Mouse (Mus musculus) CH12.LX (cell line): Measurements from ENCODE around the gene Setd6. TPM values are rescaled to one million over a fixed set of nuclear protein-coding genes. Genes with fewer than 3 reads are reported as not detected.

Source experiments
- DNase-seq: peaks from one replicate; pipeline ENCODE4 v3.0.0-alpha.2; 2013; ENCODE audit errors: extremely low read depth
- H3K27ac ChIP-seq: 2 replicates; pipeline ENCODE4 v1.5.1; 2012; ENCODE audit warnings: low read depth, mild to moderate bottlenecking, control low read depth, moderate library complexity; ENCODE audit not compliant: insufficient read depth
- H3K27me3 ChIP-seq: replicated peaks from 2 replicates; pipeline ENCODE3; 2012; ENCODE audit warnings: inconsistent platforms
- H3K36me3 ChIP-seq, 2 experiments: replicated peaks in 1 of 2; 2 replicates each; pipeline versions ENCODE3 to v1.6.1; 2012; ENCODE audit warnings: inconsistent platforms in 1 of 2, low read length in 1 of 2, mild to moderate bottlenecking in 1 of 2, mixed read lengths in 1 of 2, moderate library complexity in 1 of 2; ENCODE audit not compliant: control insufficient read depth in 1 of 2, insufficient read depth in 1 of 2
- H3K4me1 ChIP-seq, 2 experiments: 2 replicates each; pipeline ENCODE4 v1.6.1; 2012; ENCODE audit warnings: inconsistent platforms in 1 of 2, moderate library complexity in 1 of 2; ENCODE audit not compliant: insufficient read depth in 2 of 2, control insufficient read depth in 1 of 2
- H3K4me2 ChIP-seq: 2 replicates; pipeline ENCODE4 v1.6.1; 2012; ENCODE audit warnings: low read depth, mild to moderate bottlenecking, control low read depth; ENCODE audit not compliant: poor library complexity, insufficient read depth, severe bottlenecking
- H3K4me3 ChIP-seq, 3 experiments: fragments of 150-350 bp in 1 of 3; sonication (generic) in 1 of 3; replicated peaks in 1 of 3; 2 replicates each; pipeline versions ENCODE3 to v1.5.1; 2011 to 2012; ENCODE audit warnings: low read depth in 2 of 3, low read length in 2 of 3, mild to moderate bottlenecking in 2 of 3, moderate library complexity in 2 of 3, control low read depth in 1 of 3, improper control_type of control experiment in 1 of 3, inconsistent platforms in 1 of 3, mixed read lengths in 1 of 3; ENCODE audit not compliant: poor library complexity in 1 of 3
- H3K79me2 ChIP-seq: replicated peaks from 2 replicates; pipeline ENCODE4 v1.6.1; 2012; ENCODE audit warnings: mild to moderate bottlenecking, moderate library complexity; ENCODE audit not compliant: control insufficient read depth, poor library complexity, insufficient read depth, severe bottlenecking; ENCODE audit errors: extremely low read depth
- H3K9ac ChIP-seq: 2 replicates; pipeline ENCODE4 v1.6.1; 2012; ENCODE audit warnings: low read depth, mild to moderate bottlenecking, control low read depth, moderate library complexity; ENCODE audit not compliant: insufficient read depth
- H3K9me3 ChIP-seq: replicated peaks from 2 replicates; pipeline ENCODE3; 2012; ENCODE audit warnings: low read length, inconsistent platforms, mixed read lengths
- CHD1 ChIP-seq: IDR thresholded peaks from 2 replicates; pipeline ENCODE4 v1.6.1; 2012; ENCODE audit warnings: low read depth, low read length, improper control_type of control experiment, inconsistent platforms
- CHD2 ChIP-seq: IDR thresholded peaks from 2 replicates; pipeline ENCODE4 v1.6.1; 2011; ENCODE audit warnings: low read length, improper control_type of control experiment
- CTCF ChIP-seq, 2 experiments: IDR thresholded peaks in 1 of 2; conservative IDR thresholded peaks in 1 of 2; 2 replicates each; pipeline ENCODE4 v1.5.1; 2011 to 2012; ENCODE audit warnings: low read depth in 2 of 2, low read length in 2 of 2, improper control_type of control experiment in 1 of 2, inconsistent platforms in 1 of 2, mild to moderate bottlenecking in 1 of 2, moderate library complexity in 1 of 2
- E2F4 ChIP-seq: IDR thresholded peaks from 2 replicates; pipeline ENCODE4 v1.6.1; 2011; ENCODE audit warnings: low read depth, low read length, improper control_type of control experiment; ENCODE audit not compliant: insufficient replicate concordance
- EP300 ChIP-seq: IDR thresholded peaks from 2 replicates; pipeline ENCODE4 v1.6.1; 2011; ENCODE audit warnings: low read length, improper control_type of control experiment
- ETS1 ChIP-seq: conservative IDR thresholded peaks from 2 replicates; pipeline ENCODE4 v1.6.1; 2012; ENCODE audit warnings: low read depth, mild to moderate bottlenecking, inconsistent platforms, low read length, improper control_type of control experiment, moderate library complexity
- HCFC1 ChIP-seq: IDR thresholded peaks from 2 replicates; pipeline ENCODE4 v1.6.1; 2012; ENCODE audit warnings: low read depth, mild to moderate bottlenecking, inconsistent platforms, low read length, improper control_type of control experiment
- IRF4 ChIP-seq: IDR thresholded peaks from 2 replicates; pipeline ENCODE4 v1.6.1; 2014; ENCODE audit warnings: low read depth, mild to moderate bottlenecking, inconsistent platforms, low read length, improper control_type of control experiment
- JUN ChIP-seq: IDR thresholded peaks from 2 replicates; pipeline ENCODE4 v1.6.1; 2011; ENCODE audit warnings: low read depth, mild to moderate bottlenecking, low read length, improper control_type of control experiment, moderate library complexity; ENCODE audit not compliant: insufficient read depth
- JUND ChIP-seq: conservative IDR thresholded peaks from 2 replicates; pipeline ENCODE4 v1.6.1; 2011; ENCODE audit warnings: low read depth, low read length, improper control_type of control experiment
- KAT2A ChIP-seq: IDR thresholded peaks from 2 replicates; pipeline ENCODE4 v1.6.1; 2012; ENCODE audit warnings: low read length, improper control_type of control experiment, inconsistent platforms; ENCODE audit not compliant: insufficient replicate concordance
- MAFK ChIP-seq: IDR thresholded peaks from 2 replicates; pipeline ENCODE4 v1.6.1; 2011; ENCODE audit warnings: low read length, improper control_type of control experiment; ENCODE audit not compliant: insufficient replicate concordance
- MAX ChIP-seq: IDR thresholded peaks from 2 replicates; pipeline ENCODE4 v1.6.1; 2011; ENCODE audit warnings: low read length, improper control_type of control experiment
- MAZ ChIP-seq: IDR thresholded peaks from 2 replicates; pipeline ENCODE4 v1.6.1; 2012; ENCODE audit warnings: low read depth, mild to moderate bottlenecking, inconsistent platforms, low read length, improper control_type of control experiment, moderate library complexity
- MYC ChIP-seq: IDR thresholded peaks from 2 replicates; pipeline ENCODE4 v1.6.1; 2011; ENCODE audit warnings: low read depth, mild to moderate bottlenecking, improper control_type of control experiment, low read length
- NELFE ChIP-seq: IDR thresholded peaks from 2 replicates; pipeline ENCODE4 v1.6.1; 2011; ENCODE audit warnings: low read depth, low read length, improper control_type of control experiment
- NRF1 ChIP-seq: IDR thresholded peaks from 2 replicates; pipeline ENCODE4 v1.6.1; 2014; ENCODE audit warnings: low read depth, mild to moderate bottlenecking, inconsistent platforms, low read length, improper control_type of control experiment, moderate library complexity
- PAX5 ChIP-seq: IDR thresholded peaks from 2 replicates; pipeline ENCODE4 v1.6.1; 2012; ENCODE audit warnings: low read length, inconsistent platforms, mixed read lengths
- POLR2A ChIP-seq: IDR thresholded peaks from 2 replicates; pipeline ENCODE4 v1.6.1; 2011; ENCODE audit warnings: low read depth, mild to moderate bottlenecking, improper control_type of control experiment, low read length
- POLR2AphosphoS2 ChIP-seq: IDR thresholded peaks from 2 replicates; pipeline ENCODE4 v1.6.1; 2011; ENCODE audit warnings: low read depth, low read length, improper control_type of control experiment
- RAD21 ChIP-seq: IDR thresholded peaks from 2 replicates; pipeline ENCODE4 v1.6.1; 2011; ENCODE audit warnings: low read depth, mild to moderate bottlenecking, low read length, improper control_type of control experiment, moderate library complexity
- RCOR1 ChIP-seq: conservative IDR thresholded peaks from 2 replicates; pipeline ENCODE4 v1.6.1; 2012; ENCODE audit warnings: low read depth, mild to moderate bottlenecking, inconsistent platforms, low read length, improper control_type of control experiment
- SIN3A ChIP-seq: IDR thresholded peaks from 2 replicates; pipeline ENCODE4 v1.6.1; 2012; ENCODE audit warnings: low read length, improper control_type of control experiment, inconsistent platforms
- SMC3 ChIP-seq: IDR thresholded peaks from 2 replicates; pipeline ENCODE4 v1.6.1; 2011; ENCODE audit warnings: low read depth, low read length, improper control_type of control experiment
- TBP ChIP-seq: conservative IDR thresholded peaks from 2 replicates; pipeline ENCODE4 v1.6.1; 2011; ENCODE audit warnings: low read depth, low read length, improper control_type of control experiment
- TCF12 ChIP-seq: IDR thresholded peaks from 2 replicates; pipeline ENCODE4 v1.6.1; 2014; ENCODE audit warnings: low read depth, mild to moderate bottlenecking, inconsistent platforms, low read length, improper control_type of control experiment
- UBTF ChIP-seq: IDR thresholded peaks from 2 replicates; pipeline ENCODE4 v1.6.1; 2012; ENCODE audit warnings: low read depth, mild to moderate bottlenecking, inconsistent platforms, low read length, improper control_type of control experiment, moderate library complexity
- USF2 ChIP-seq: conservative IDR thresholded peaks from 2 replicates; pipeline ENCODE4 v1.6.1; 2011; ENCODE audit warnings: low read depth, low read length, improper control_type of control experiment
- ZC3H11A ChIP-seq: IDR thresholded peaks from 2 replicates; pipeline ENCODE4 v1.6.1; 2012; ENCODE audit warnings: low read depth, mild to moderate bottlenecking, inconsistent platforms, low read length, improper control_type of control experiment
- ZMIZ1 ChIP-seq: IDR thresholded peaks from 2 replicates; pipeline ENCODE4 v1.6.1; 2012; ENCODE audit warnings: low read depth, mild to moderate bottlenecking, inconsistent platforms, low read length, improper control_type of control experiment
- ZNF384 ChIP-seq: IDR thresholded peaks from 2 replicates; pipeline ENCODE4 v1.6.1; 2012; ENCODE audit warnings: low read depth, low read length, improper control_type of control experiment, inconsistent platforms
- dilution Hi-C: fragments of 300-500 bp; cut with MboI; formaldehyde crosslinking; loops from 2 replicates; pipeline ENCODE4 v1.14.3; 2020; ENCODE audit warnings: low sequenced_read_pairs; ENCODE audit not compliant: extremely low pct_unique_long_range_greater_than_20kb, extremely low pct_ligation_motif_present
- in situ Hi-C: fragments of 300-500 bp; cut with MboI; formaldehyde crosslinking; loops from 3 replicates; pipeline ENCODE4 v1.14.3; 2019; ENCODE audit warnings: low sequenced_read_pairs, low pct_ligation_motif_present, low pct_unique_long_range_greater_than_20kb, mixed read lengths
- polyA plus RNA-seq: library from polyadenylated mRNA; unstranded; fragments of >175 nt; gene quantifications from 2 replicates; pipeline ENCODE4 v1.2.1, GENCODE M21; 2012; ENCODE audit warnings: low read depth; ENCODE audit not compliant: insufficient read length
- total RNA-seq, 2 experiments: library from RNA; depleted of rRNA; stranded (reverse); fragments of 300-350 nt in 1 of 2; fragments of >200 nt in 1 of 2; gene quantifications; 2 replicates each; pipeline ENCODE4 v1.2.3; 2012 to 2014

The Setd6 gene
- total and polyA plus RNA-seq, 3 experiments = 29.6 to 50.6 (median 29.7) TPM

DNA sequence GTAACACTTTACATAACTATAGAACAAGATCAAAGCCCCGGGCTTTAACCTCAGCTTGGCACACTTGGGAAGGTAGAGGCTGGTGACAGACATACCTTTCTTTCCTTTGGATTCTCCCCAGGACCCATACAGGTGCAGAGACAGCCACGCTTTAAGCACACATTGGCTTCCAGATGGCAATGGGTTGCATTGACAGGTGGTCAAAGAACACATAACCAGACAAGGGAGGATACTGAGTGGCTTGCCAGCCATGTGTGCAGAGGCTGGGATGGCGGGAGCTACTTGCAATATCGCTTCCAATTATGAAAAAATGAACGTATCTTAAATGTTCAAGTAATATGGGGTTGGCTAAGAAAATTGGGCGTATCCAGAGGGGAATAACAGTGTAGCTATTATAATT lies 43.8 kb upstream of the Setd6 start:
- no peak overlapping the region for H3K4me3 ChIP-seq
- dilution Hi-C loops = no loop called here
- no peaks in the 10 kb centered on the region for H3K9me3 ChIP-seq
- DNase-seq = no peak
- peaks cover 7% of the 10 kb centered on the region for H3K27me3 ChIP-seq
- no peak overlapping the region for H3K4me2 ChIP-seq
- H3K4me1 ChIP-seq = peaks cover 20 to 42% of the 10 kb centered on the region in 2 experiments
- no peak overlapping the region for H3K9ac ChIP-seq
- H3K36me3 ChIP-seq = no peaks in the 10 kb centered on the region
- H3K27ac ChIP-seq = no peak overlapping the region
- no peak for TF ChIP-seq TBP
- TF ChIP-seq USF2 = no peak
- TF ChIP-seq EP300 = no peak
- TF ChIP-seq NELFE = no peak
- TF ChIP-seq CHD1 = no peak
- TF ChIP-seq RAD21 = no peak
- no peak for TF ChIP-seq ETS1
- no peak for TF ChIP-seq ZNF384
- no peak for TF ChIP-seq UBTF
- no peak for TF ChIP-seq CTCF (conservative IDR thresholded peaks at IDR 0.05 in 1 of 2, IDR thresholded peaks at IDR 0.05 in 1 of 2; ENCODE audit: low read depth in 2 of 2, low read length in 2 of 2)
- no peak for TF ChIP-seq PAX5
- TF ChIP-seq KAT2A = no peak
- TF ChIP-seq JUN = no peak
- no peak for TF ChIP-seq MAFK
- TF ChIP-seq MAX = no peak
- TF ChIP-seq TCF12 = no peak
- no peak for TF ChIP-seq SMC3
- TF ChIP-seq MYC = no peak
- TF ChIP-seq, all 38 proteins: peak for 0
- H3K79me2 ChIP-seq = no peaks in the 10 kb centered on the region
- in situ Hi-C loops = no loop called here

DNA sequence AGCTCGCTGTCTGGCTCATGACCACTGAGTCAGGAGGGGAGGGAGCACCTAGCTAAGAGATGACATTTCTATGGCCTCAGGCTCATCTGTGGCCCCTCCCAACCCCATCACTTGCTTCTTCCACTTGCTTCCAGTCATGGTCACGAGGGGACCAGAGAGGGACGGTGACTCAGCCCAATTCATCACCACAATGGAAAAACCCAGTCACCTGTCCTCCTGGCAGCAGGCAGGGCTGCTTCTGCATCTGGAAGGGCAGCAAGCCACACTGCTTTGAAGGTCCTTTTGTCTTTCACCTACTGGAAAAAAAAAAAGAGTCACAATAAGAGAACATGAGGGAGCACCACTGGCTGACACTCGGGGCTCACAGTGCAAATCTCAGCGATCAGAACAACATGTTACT lies 42.9 kb upstream of the Setd6 start:
- no peaks in the 10 kb centered on the region for H3K9me3 ChIP-seq
- in situ Hi-C loops = no loop called here
- no peak overlapping the region for H3K9ac ChIP-seq
- no peaks in the 10 kb centered on the region for H3K79me2 ChIP-seq
- no peak overlapping the region for H3K4me3 ChIP-seq
- DNase-seq = peak; percentile 83
- dilution Hi-C loops = no loop called here
- no peak overlapping the region for H3K27ac ChIP-seq
- H3K4me2 ChIP-seq = no peak overlapping the region
- no peaks in the 10 kb centered on the region for H3K36me3 ChIP-seq
- peaks cover 16% of the 10 kb centered on the region for H3K27me3 ChIP-seq
- peaks cover 20 to 42% of the 10 kb centered on the region in 2 experiments for H3K4me1 ChIP-seq
- TF ChIP-seq SMC3 (no peak), KAT2A (no peak), EP300 (peak; percentile 92), TCF12 (peak; percentile 75; the same call in 1 of the 2 replicates), SIN3A (peak; percentile 43; the same call in 1 of the 2 replicates), E2F4 (no peak), RCOR1 (no peak), POLR2A (no peak), MAZ (peak; percentile 79; the same call in 1 of the 2 replicates), RAD21 (no peak), MYC (no peak), ZC3H11A (no peak), UBTF (no peak), CHD2 (no peak), USF2 (no peak), NRF1 (no peak), PAX5 (no peak), CTCF (conservative IDR thresholded peaks at IDR 0.05 in 1 of 2, IDR thresholded peaks at IDR 0.05 in 1 of 2; ENCODE audit: low read depth in 2 of 2, low read length in 2 of 2) (no peak), MAX (no peak; the same call in 1 of the 2 replicates), MAFK (peak; percentile 89), TBP (no peak), POLR2AphosphoS2 (no peak), HCFC1 (no peak), IRF4 (0 out of 2 replicates have a peak, but pooled peaks have one; percentile 46), JUND (peak; percentile 76), ZNF384 (peak; percentile 76), ZMIZ1 (no peak)
